Mouse (Mus musculus) ovary, postnatal 36 days (tissue): ENCODE results near the gene Trim65.
A peak's percentile ranks its signal among the peaks of the same experiment; 100 is the strongest.

ENCODE experiments used
- DNase-seq: peaks from one replicate; pipeline ENCODE4 v3.0.0; 2022; ENCODE audit warnings: low spot score, mixed read lengths

Gene Trim65

DNA sequence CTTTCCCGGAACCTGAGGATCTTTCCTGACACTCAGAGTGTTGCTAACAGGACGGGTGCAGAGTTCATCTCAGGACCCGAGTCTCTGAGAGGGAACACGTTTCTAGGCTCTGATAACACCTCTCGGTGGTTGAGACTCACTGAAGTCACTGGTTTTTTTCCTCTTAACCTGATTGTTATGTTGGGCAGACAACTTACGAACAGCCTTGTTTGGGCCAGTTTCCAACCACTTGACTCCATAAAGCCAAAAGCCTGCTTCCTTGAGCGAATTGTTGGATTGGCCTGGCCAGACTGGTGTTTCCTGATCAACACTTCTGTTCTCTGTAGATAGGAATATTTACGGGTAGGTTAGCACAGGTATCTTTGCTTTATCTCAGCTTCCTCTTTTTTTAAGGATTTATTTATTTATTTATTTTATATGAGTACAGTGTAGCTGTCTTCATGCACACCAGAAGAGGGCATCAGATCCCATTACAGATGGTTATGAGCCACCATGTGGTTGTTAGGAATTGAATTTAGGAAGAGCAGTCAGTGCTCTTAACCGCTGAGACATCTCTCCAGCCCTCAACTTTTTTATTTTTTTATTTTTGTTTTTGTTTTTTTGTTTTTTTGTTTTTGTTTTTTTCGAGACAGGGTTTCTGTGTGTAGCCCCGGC, 42.1 kb downstream of the Trim65 start:
- DNase-seq: no peak

DNA sequence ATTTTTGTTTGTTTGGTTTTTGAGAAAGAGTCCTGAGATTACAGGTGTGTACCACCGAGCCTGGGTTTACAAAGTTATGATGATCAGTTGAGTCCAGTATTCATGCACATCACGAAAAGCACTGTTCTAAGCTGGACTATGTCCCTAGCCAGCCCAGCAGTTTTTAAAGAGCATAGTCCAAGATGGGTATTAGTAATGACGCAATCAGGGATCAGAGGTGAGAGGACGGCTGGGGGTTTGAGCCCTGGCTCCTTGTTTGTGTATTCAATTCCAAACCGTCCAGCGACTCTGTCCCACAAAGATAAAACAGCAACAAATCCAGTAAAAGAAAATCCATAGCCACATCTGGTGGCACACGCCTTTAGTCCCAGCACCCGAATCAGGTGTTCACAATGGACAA, 42.7 kb downstream of the Trim65 start:
- DNase-seq: no peak

DNA sequence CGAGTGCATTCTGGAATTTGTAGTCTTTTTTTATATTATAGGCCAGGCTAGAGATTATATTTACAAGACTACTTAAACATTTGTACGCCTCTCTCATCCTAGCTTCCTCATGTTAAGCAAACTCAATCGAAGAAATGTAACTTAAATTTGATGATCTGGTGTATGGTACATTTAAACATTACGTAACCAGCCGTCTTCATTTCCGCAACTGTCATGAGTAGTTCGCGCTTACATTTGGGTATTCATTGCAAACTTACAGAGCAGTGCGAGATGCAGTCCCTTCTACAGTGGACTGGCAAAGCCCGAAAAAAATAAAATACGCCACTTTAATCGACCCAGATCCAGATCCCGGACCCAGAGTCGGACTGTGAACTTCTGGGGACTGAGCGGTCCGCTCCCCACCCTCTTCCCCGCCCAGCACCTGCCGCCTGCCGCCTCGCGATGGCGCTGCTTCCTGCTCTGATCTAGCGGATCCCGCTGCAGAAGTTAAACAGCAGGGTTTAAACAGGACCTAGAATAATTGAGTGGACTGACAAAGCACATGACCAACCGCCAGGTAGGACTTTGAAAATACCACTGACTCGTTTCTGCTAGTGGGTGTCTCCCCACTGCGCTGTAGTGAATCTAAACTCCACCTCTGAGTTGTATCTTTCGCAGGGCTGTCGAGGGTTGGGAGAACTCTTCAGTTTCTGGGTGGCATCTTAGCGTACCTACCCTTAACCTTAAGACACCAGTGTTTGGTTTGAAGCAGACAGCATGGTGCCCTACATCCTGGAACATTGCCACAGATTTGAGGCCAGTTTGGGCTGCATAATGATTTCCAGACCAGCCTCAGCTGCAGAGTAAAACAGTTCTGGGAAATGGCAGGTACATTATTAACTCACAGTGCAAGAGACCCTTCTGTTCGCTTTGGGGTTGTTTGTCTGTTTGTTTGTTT, 43.5 kb downstream of the Trim65 start:
- DNase-seq: peak; percentile 88

DNA sequence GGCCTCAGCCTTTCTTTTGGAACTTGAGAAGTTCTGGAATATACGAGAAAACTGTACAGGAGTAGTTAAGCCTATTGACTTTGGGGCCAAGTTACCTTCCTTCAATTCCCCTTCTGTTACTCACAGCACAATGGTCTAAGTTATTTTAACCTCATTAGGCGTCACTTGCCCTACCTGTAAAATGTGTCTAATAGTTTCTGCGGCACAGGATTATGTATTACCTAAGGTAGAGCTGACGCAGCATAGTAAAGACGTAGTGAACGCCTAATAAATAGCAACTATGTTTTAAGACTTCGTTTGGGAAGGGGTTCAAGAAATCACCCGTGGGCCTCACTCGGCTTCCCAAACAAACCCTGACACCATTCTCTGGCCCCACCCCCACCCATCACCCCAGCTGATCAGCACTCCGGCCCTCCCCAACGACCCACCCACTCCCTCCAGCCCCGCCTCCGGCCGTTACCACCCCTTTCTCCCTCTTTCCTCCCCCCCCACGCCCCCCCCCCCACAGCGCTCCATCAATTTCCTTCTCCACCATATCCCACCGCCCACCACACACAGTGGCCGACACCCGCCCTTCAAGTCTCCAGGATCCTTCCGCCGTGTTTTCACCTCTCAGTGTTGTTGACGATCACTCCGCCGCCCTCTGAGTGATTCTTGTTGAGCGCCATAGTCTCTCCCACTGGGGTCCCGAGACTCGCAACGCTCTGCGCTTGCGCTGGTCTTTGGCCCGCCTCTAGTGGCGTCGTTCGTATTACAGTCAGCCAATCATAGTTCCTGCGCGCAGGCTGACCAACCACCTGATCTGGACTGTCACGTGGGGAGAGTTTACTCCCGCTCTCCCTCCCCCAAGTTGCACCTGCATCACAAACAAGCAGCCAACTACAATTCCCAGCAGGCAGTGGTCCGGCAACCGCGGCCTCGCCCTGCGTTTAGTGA, 44.4 kb downstream of the Trim65 start, which contains the start of gene Wbp2:
Gene Wbp2, minus strand, starts transcription at position 738 of the 936 bp plus-strand sequence.
- DNase-seq: peak; percentile 95

DNA sequence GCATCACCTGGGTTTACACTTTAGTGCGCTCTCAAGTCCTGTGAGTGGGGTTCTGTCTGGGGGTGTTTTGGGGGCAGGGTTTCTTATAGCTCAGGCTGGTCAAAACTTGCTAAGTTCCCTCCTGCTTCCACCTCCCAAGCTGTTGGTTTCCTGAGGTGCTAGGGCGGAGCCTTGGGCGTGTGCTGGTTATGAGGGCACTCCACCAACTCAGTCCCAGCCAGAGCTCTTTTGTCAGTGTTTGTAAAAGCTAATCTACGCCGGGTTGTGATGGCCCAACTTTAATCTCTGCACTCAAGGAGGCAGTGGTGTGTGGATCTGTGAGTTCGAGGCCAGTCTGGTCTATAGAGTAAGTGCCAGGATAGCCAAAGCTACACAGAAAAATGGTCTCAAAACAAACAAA, 46.8 kb downstream of the Trim65 start:
- DNase-seq: no peak

DNA sequence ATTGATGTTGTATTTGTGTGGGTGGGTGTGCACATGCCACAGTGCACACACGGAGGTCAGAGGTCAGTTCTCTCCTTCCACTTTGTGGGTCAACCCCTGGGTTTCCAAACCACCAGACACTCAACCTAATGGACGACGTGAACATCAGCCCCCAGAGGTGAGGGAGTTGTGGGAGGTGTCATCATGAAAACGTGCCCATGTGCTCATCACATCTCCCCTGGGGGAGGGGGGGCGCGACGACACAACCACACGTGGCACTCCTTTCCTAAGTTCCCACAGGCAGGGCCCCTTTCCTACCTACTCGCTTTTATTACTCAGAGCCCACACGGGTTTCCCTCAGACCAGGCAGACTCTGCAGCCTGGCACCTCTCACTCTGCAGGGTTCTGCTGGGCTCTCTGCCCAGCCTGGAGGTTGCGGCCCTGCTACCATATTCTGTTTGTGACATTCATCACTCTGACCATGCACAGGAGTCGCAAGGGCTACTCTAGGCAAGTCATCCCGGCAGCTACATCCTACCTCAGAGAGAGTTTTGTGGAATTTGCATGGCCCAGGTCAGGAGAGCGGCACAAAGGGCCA, 47.7 kb downstream of the Trim65 start:
- DNase-seq: no peak

DNA sequence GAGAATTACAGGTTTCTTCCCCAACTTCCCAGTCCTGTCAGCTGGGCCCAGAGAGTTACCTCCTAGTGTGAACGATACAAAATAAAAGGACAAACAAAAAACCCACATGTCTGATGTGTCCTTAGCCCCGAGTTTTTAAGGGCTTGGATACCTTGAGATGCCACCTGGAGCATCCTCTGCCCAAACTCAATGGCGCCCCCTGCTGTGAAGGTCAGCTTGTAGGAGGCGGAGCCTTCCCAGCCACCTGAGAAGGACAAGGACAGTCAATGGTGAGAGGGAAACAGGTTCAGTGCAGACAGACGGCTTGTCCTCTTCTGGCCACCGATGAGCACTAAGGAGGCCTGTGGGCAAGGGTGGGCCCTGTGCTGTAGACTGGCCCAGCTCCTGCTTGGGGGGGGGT, 49.8 kb downstream of the Trim65 start:
- peak; percentile 55 for DNase-seq

DNA sequence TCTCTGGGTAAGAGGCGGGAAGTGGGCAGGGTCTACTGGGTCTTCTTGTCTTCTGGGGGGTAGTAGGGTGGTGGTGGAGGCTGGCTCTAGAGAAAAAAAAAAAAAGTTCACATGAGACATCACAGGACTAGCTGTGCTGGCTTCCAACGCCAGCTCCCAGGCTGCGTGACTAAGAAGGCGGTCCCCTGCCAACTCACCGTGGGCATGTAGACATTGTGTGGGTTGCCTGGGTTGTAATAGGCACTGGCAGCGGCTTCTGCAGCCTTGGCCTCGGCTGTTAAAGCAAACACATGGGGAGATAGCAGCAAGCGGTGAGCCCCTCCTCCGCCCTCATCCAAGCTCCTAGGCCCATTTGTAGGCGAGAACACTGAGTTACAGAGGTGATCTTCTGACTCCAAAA, 51.4 kb downstream of the Trim65 start:
- no peak for DNase-seq

DNA sequence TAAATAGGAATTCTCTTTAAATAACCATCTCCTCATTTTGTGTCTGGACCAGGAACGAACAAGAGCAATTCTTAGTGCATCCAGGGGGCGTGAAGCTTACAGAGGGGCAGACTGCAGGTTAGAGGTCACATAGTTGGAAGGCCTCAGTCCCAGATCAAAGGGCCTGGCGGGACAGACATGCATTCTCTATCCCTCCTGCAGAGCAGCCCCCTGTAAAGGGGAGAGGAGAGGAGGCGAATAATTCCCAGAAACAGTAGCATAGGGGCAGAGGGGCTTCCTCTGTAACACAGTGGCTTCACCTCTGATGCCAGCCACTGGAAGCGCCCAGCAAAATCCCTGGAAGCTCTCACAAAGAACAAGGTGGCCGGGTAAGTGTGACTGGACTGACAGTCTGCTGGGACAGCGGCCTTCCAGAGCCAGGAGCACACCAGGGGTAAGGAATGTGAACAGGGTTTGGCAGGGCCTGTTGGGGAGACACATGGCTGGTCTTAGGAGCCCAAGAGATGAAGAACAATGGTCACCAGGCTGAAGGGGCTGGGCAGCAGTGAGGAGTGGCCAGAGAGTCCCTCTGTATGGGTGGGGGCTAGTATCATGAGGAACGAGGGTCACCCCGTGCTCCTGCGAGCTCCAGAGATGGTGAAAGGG, 52.1 kb downstream of the Trim65 start:
- no peak for DNase-seq

DNA sequence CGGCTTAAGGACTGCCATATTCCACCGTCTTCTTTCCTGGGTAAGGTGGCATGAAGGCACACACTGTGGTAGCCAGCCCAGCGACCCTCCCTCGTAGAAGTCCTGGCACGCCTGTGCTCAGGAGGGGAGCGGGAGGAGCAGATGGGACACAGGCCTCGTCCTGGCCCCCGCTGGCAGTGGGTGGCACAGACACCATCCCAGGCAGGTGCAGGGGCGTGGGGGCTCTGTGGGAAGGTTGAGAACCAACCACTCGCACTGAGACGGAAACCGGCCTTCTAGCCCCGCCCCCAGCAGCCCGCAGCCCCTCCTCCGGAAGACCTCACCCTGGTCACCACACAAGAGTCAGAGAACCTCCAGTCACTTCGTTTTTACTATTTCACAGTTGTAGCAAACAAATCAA, 52.7 kb downstream of the Trim65 start:
- DNase-seq: no peak

DNA sequence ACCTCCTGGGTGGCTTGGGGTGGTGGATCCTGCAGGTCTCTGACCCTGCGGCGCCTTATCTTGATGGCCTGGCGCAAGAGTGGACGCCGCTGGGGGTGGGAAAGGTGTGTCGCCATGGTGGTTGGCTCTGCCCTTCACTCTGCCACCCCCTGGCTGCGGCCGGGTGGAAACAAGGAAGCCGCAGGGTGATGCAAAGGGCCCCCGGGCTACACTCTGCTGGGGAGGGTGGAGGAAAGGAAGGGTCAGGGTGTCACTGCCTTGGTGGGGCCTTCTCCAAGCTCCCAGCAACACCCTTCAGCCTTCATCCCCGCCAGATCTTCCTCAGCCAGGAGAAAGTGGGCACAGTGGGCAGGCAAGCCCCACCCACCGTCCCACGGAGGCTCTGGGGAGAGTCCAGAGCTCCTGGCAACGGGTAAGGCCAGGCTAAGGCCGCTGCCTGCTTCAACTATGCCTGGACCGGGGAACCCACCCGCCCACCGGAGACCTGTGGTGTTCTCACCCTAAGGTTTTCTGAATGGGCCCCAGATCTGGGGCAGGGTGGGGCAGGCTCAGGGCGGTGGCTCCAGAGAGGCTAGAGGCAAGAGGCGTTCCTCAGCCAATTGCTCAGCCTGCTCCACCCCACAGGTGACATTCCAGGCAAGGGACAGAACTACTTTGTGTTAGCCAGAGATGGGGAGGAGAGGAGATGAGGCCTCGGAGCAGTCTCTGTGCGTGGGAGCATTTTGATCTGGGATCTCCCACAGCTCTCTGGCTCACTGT, 53.3 kb downstream of the Trim65 start, which contains the start of gene Unc13d:
Gene Unc13d, minus strand, starts transcription at position 516 of the 759 bp plus-strand sequence.
- no peak for DNase-seq

DNA sequence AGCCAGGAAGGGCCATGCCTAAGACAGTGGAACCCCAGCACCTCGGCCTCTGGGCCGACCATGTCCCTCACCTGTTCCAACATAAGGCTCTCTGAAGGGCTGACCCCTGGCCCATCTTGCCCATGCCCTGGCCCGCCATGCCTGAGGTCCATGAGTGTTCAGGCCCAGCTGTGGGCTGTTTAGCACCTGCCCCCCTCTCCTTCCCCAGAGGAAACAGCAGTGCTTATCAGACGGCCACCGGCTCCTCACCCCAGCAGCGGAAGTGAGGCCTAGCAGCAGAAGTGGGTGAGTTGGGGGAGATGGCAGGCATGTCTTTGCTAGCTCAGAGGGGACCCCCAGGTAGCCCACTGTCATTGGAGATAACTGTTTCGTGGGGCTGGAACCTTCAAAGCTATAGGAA, 54.1 kb downstream of the Trim65 start:
- DNase-seq: no peak

DNA sequence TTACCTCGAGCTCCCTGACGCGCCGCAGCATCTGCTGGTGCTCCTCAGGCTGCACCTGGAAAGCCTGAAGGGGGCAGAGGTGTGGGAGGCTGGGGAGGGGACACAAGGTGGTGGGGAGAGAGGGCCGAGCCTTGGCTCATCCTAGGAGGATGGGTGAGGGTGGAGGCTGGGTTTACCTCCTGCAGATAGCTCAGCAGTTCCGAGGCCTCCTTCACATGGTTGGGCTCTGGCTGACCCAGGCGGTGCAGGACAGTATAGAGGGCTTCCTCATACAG, 54.7 kb downstream of the Trim65 start:
- no peak for DNase-seq

DNA sequence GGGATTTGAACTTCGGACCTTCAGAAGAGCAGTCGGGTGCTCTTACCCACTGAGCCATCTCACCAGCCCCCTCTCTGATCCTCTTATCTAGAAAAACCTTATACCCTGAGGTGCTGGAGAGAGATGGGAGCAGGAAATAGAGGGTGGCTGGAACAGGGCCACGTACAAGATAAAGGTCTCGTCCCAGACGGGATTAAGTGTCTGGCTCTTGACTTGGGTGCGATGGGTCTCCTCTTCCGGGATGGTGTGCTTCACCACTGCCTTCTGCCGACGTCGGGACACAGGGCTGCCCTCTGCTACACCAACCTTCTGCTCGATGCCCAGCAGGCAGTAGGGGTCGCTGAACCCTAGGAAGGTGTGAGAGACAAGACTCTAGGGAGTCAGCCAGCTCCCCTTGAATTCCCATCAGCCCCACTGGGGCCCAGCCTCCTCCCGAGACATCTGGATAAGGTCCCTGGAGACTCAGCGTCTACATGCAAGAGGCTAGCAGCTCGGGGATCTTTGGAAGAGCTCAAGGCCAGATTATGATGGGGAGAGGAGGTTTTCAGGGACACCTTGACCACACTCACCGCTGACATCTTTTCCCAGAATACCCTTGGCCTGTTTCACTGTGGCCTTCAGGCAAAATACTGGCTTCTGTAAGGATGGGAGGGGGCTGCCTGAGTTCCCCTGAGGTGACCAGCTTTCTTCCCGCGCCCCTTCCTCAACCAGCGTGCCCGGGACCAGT, 55.2 kb downstream of the Trim65 start:
- DNase-seq: peak; percentile 63

DNA sequence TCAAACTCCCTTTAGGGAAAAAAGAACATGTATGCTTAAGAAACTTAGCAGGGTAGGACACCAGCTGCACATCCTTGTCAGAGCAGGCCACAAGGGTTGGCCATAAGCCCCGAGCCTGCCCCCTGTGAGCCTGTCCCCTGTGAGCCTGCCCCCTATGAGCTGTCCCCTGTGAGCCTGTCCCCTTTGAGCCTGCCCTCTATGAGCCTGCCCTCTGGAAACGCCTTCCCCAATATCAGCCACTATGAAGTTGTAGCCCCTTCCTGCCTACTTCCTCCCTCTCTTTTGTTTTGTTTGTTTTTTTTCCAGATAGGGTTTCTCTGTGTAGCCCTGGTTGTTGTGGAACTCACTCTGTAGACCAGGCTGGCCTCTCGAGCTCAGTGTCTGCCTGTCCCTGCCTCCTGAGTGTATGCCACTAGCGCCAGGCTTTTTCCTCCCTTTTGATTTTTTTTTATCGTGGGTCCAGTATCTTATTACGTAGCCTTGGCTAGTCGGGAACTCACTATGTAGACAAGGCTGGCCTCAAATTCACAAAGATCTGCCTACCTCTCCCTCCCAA, 56.4 kb downstream of the Trim65 start:
- no peak for DNase-seq

DNA sequence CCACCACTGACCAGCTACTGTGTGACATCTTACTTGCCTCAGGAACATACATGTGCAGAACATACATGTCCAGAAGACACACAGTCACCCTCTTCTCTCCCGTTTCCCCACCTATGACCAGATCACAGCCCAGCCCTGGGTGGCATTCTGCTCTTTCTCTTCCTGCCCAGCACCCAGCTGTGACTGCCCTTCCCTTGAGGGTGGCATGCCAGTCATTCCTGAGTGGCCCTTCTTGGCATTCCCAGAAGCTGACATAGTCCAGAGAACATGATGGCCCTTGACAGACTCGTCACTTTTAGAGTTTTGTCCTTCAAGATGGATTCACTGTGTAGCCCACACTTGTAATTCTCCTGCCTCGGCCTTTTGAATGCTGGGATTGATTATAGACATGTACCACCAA, 58.3 kb downstream of the Trim65 start:
- no peak for DNase-seq
